Mouse (Mus musculus) heart, adult 2 months (tissue): ENCODE measurements around the gene Syn3.

Source experiments
- CTCF ChIP-seq: fragments of 200-600 bp; IDR thresholded peaks from 2 replicates; pipeline ENCODE4 v1.8.1; 2022; ENCODE audit warnings: antibody characterized with exemption, mild to moderate bottlenecking, moderate library complexity
- EP300 ChIP-seq: fragments of 200-500 bp; IDR thresholded peaks from 2 replicates; pipeline ENCODE4 v1.6.1; 2011; ENCODE audit warnings: low read depth, low read length, control low read depth; ENCODE audit not compliant: insufficient read depth
- POLR2A ChIP-seq: fragments of 200-500 bp; IDR thresholded peaks from 2 replicates; pipeline ENCODE4 v1.6.1; 2011; ENCODE audit warnings: mild to moderate bottlenecking, low read depth, low read length, control low read depth; ENCODE audit not compliant: insufficient read depth

- no peak for TF ChIP-seq CTCF
- TF ChIP-seq POLR2A = no peak
- TF ChIP-seq EP300 = no peak
These were observed 248.4 kb downstream of the Syn3 start for GRCm38 (mm10) chr10:86250149-86250922.
